Mouse (Mus musculus) bone marrow macrophage, adult 2 months (primary cell): ENCODE results near the gene Cd19.

Experiments used
- CTCF ChIP-seq: IDR thresholded peaks from 2 replicates; pipeline ENCODE4 v1.5.1; 2012; ENCODE audit warnings: low read depth, mild to moderate bottlenecking, low read length, moderate library complexity
- POLR2A ChIP-seq: IDR thresholded peaks from 2 replicates; pipeline ENCODE4 v1.6.1; 2012; ENCODE audit warnings: mild to moderate bottlenecking, low read depth, low read length, borderline replicate concordance

- TF ChIP-seq POLR2A (no peak), CTCF (no peak)
Observed at GRCm38 (mm10) chr7:126397221-126397620, 17.5 kb downstream of the Cd19 start.
